9 mouse cellular contexts compared by ENCODE assay signal in genomic region chr5:142386784-142387680, GRCm38 (mm10). TPM values are rescaled to one million over a fixed set of nuclear protein-coding genes. Genes with fewer than 3 reads are reported as not detected.
A peak's percentile ranks its signal among the peaks of the same experiment; 100 is the strongest.
DNase-seq lines count a peak whose midpoint lies in the region; ATAC-seq and TF ChIP-seq lines count a peak whose summit lies in the region.
"Had no signal": no experiment of that assay in that cellular context is flagged by ENCODE, and none has a peak within 500 bp of the region (broad histone marks: within the 10 kb centered on the region; RNA-seq: fewer than 3 reads in every experiment).

No protein-coding gene starts in this region.

- no peak for DNase-seq in heart, embryonic 10.5 days (ENCODE audit: low spot score)
- no peak for DNase-seq in heart, adult 9 months (ENCODE audit: low spot score in 2 of 2)
- DNase-seq in fibroblast of lung, adult 2 months (ENCODE audit: low read depth): peak; percentile 98
- DNase-seq in hindbrain, postnatal 0 days (ENCODE audit: low spot score): peak; percentile 75
- DNase-seq in yolk sac, embryonic 10.5 days (ENCODE audit: low spot score): no peak

- 0 out of 2 replicates have a peak, but pooled peaks have one; percentile 14 for TF ChIP-seq EP300 in ES-Bruce4 (IDR thresholded peaks at IDR 0.05; ENCODE audit: insufficient read depth, low read depth, low read length)

- H3K4me3 ChIP-seq in heart, embryonic 10.5 days: no peak overlapping the region
- H3K4me3 ChIP-seq in ES-Bruce4 (ENCODE audit: low read depth, low read length): no peak overlapping the region
- H3K4me3 ChIP-seq in hindbrain, postnatal 0 days (ENCODE audit: low read length): no peak overlapping the region
- no peak overlapping the region for H3K4me3 ChIP-seq in neural tube, embryonic 13.5 days

- H3K36me3 ChIP-seq in heart, embryonic 10.5 days: no peaks in the 10 kb centered on the region
- no peaks in the 10 kb centered on the region for H3K36me3 ChIP-seq in ES-Bruce4 (ENCODE audit: control insufficient read depth, insufficient read depth, low read length, poor library complexity, severe bottlenecking)
- no peaks in the 10 kb centered on the region for H3K36me3 ChIP-seq in hindbrain, postnatal 0 days (ENCODE audit: insufficient read depth, low read length)
- no peaks in the 10 kb centered on the region for H3K36me3 ChIP-seq in neural tube, embryonic 13.5 days
- H3K36me3 ChIP-seq: G1E had no signal

- no peak overlapping the region for H3K9ac ChIP-seq in ES-Bruce4 (ENCODE audit: low read depth, poor library complexity, severe bottlenecking)
- H3K9ac ChIP-seq in hindbrain, postnatal 0 days (replicated peaks; ENCODE audit: low read length): no peak overlapping the region
- peak overlapping the region; percentile 27 for H3K9ac ChIP-seq in neural tube, embryonic 13.5 days

- peak overlapping the region; percentile 79 for H3K27ac ChIP-seq in heart, embryonic 10.5 days
- H3K27ac ChIP-seq in ES-Bruce4 (ENCODE audit: insufficient read depth, low read length): no peak overlapping the region
- H3K27ac ChIP-seq in hindbrain, postnatal 0 days: peak overlapping the region; percentile 37; the same call in 1 of the 2 replicates
- peak overlapping the region; percentile 83 for H3K27ac ChIP-seq in neural tube, embryonic 13.5 days (replicated peaks)

- no peak for TF ChIP-seq POLR2A in ES-Bruce4 (IDR thresholded peaks at IDR 0.05; ENCODE audit: insufficient read depth, low read length)

- WGBS in heart, embryonic 10.5 days: 56% methylated on average over 17 of the region's 17 CpGs
- whole genome bisulfite sequencing in hindbrain, postnatal 0 days: 17% methylated on average over 17 of the region's 17 CpGs
- WGBS in neural tube, embryonic 13.5 days: 36% methylated on average over 17 of the region's 17 CpGs

- peak overlapping the region; percentile 26 for H3K4me2 ChIP-seq in hindbrain, postnatal 0 days (ENCODE audit: low read depth, low read length)
- H3K4me2 ChIP-seq in neural tube, embryonic 13.5 days: peak overlapping the region; percentile 3; the same call in 1 of the 2 replicates

- peaks cover 6% of the 10 kb centered on the region; the same call in 1 of the 2 replicates for H3K27me3 ChIP-seq in heart, embryonic 10.5 days (ENCODE audit: insufficient read depth, poor library complexity, severe bottlenecking)
- H3K27me3 ChIP-seq in ES-Bruce4 (ENCODE audit: control insufficient read depth, insufficient read depth, low read length, poor library complexity, severe bottlenecking): no peaks in the 10 kb centered on the region
- no peaks in the 10 kb centered on the region for H3K27me3 ChIP-seq in hindbrain, postnatal 0 days (ENCODE audit: insufficient read depth, low read length)
- no peaks in the 10 kb centered on the region for H3K27me3 ChIP-seq in neural tube, embryonic 13.5 days

- no peak for TF ChIP-seq CTCF in ES-Bruce4 (IDR thresholded peaks at IDR 0.05; ENCODE audit: low read depth, low read length)
- peak; percentile 46 for TF ChIP-seq CTCF in hindbrain, postnatal 0 days (IDR thresholded peaks at IDR 0.05; ENCODE audit: low read depth)

- ATAC-seq in hindbrain, postnatal 0 days: peak; percentile 88
- ATAC-seq in neural tube, embryonic 13.5 days (ENCODE audit: low read depth): peak; percentile 86
- ATAC-seq in monocyte, adult 5-6 weeks (replicated peaks; ENCODE audit: insufficient number of reproducible peaks, low FRiP score, low TSS enrichment, poor library complexity, severe bottlenecking): no peak

- H3K9me3 ChIP-seq in heart, embryonic 10.5 days: no peaks in the 10 kb centered on the region
- H3K9me3 ChIP-seq in ES-Bruce4 (replicated peaks; ENCODE audit: control insufficient read depth, insufficient read depth, low read length, poor library complexity, severe bottlenecking): no peaks in the 10 kb centered on the region
- H3K9me3 ChIP-seq in hindbrain, postnatal 0 days (ENCODE audit: low read length): no peaks in the 10 kb centered on the region
- H3K9me3 ChIP-seq in neural tube, embryonic 13.5 days: no peaks in the 10 kb centered on the region; the same call in 1 of the 2 replicates
- H3K9me3 ChIP-seq: G1E had no signal

- H3K4me1 ChIP-seq in heart, embryonic 10.5 days: peaks cover 32% of the 10 kb centered on the region
- H3K4me1 ChIP-seq in ES-Bruce4 (ENCODE audit: control insufficient read depth, insufficient read depth, low read length): peaks cover 3% of the 10 kb centered on the region
- peaks cover 18% of the 10 kb centered on the region for H3K4me1 ChIP-seq in hindbrain, postnatal 0 days (ENCODE audit: insufficient read depth, low read length)
- peaks cover 44% of the 10 kb centered on the region for H3K4me1 ChIP-seq in neural tube, embryonic 13.5 days (replicated peaks)

RNA-seq across cellular contexts. Expression of gene Foxk1, which starts 14.3 kb away (rescaled TPM):
- polyA plus RNA-seq in heart, embryonic 10.5 days (2016; fragmentation: Nextera tagmentation; extraction: Ambion mirVana): 3.3 and 4.5 TPM in 2 replicates
- polyA plus RNA-seq in ES-Bruce4 (2011; ENCODE audit: insufficient read depth, insufficient read length, low read depth, missing spikeins): 17.7 and 18.6 TPM in 2 replicates
- 23.3 and 24.0 TPM in 2 replicates for total RNA-seq in hindbrain, postnatal 0 days (2014; rRNA removed)
- polyA plus RNA-seq in hindbrain, postnatal 0 days (2015; fragmentation: Nextera tagmentation; extraction: Ambion mirVana): 4.6 and 6.0 TPM in 2 replicates
- polyA plus RNA-seq in neural tube, embryonic 13.5 days (2015; fragmentation: Nextera tagmentation; extraction: Ambion mirVana): 5.6 and 7.2 TPM in 2 replicates
- total RNA-seq in monocyte, adult 5-6 weeks (2017): 17.6 to 31.2 TPM (median 21.7 TPM) in 3 replicates

Comparison
In these comparisons a context has a peak if more than half of its experiments do, and no peak if none do; other contexts are left out.
1. DNase-seq: peak in fibroblast of lung, adult 2 months (single experiment) and hindbrain, postnatal 0 days (single experiment); none in heart, embryonic 10.5 days (single experiment), heart, adult 9 months (0 of 2) and yolk sac, embryonic 10.5 days (single experiment).